Mouse (Mus musculus) layer of hippocampus, adult 6 months (tissue): ENCODE results near the gene Uba1y. TPM values are rescaled to one million over a fixed set of nuclear protein-coding genes. Genes with fewer than 3 reads are reported as not detected.

Experiments used
- long read RNA-seq, 2 experiments: library from polyadenylated mRNA; unstranded; transcript quantifications; one replicate each; pipeline ENCODE4 v2.0.0; 2019 to 2020
- polyA plus RNA-seq: library from polyadenylated mRNA; unstranded; fragments of <200 nt; fragmentation: Nextera tagmentation; gene quantifications from 2 replicates; pipeline ENCODE4 v1.2.3, GENCODE M21; 2021

Gene Uba1y
- polyA plus RNA-seq, result not detected in 2 replicates
- long read RNA-seq, experiment 1, result 0 reads
- long read RNA-seq, experiment 2, transcript Uba1y-202 (26 exons, 3,441 nt), result major isoform, 5 of 5 reads
- long read RNA-seq, experiment 2, partial matches to known transcripts, result 0 of 5 reads
- long read RNA-seq, experiment 2, other reads (novel, unspliced or antisense), result 0 of 5 reads

DNA sequence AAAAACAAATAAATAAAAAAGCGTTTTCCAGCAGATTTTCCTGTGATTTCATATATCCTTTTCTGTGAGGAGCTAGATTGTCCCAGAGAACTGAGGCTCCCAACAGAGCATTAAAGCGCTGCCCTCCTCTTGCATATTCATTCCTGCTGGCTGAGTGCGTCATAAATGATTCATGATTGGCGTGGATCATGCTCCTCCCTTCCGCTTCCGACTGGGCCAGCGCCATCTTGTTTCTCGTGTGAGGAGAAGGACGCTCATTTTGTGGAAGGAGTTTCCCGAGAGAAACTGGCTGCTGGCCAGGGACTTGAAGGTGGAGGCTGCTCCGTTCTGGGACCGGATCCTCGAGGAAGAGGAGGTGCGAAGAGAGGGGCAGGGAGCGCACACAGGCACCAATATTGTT is at the start of gene Uba1y:
Uba1y (plus strand) TSS at position 254 of the 400 bp plus-strand sequence.

DNA sequence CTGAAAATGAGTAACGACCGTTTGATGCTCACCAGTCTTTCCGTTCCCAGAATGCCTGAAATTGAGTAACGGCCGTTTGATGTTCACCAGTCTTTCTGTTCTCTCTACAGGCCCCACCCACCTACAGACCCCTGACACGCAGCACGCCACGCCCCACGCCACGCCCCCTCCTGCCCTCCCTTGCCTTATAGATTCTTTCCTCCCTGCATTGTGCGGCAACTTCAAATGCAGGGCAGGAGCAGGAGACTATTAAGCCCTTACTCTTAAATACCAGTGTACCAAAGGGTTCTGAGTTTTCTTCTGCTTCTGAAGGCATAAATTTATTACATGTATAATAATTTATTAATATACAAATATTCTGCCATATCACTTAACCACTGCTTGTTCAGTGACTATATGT is 21.1 kb upstream of the Uba1y start, which contains the start of gene Zfy1:
Zfy1 (minus strand) TSS at position 101 of the 400 bp plus-strand sequence.

Other genes starting within 250 kb of the Uba1y start
- gene Zfy1, start 21.2 kb upstream of the Uba1y start, polyA plus RNA-seq, result not detected in 2 replicates
- not detected in 2 replicates for gene Kdm5d, start 79.1 kb downstream of the Uba1y start, polyA plus RNA-seq
- gene Eif2s3y, start 191.9 kb downstream of the Uba1y start, polyA plus RNA-seq, result not detected in 2 replicates